ENCODE assay signal across 9 mouse cellular contexts in genomic region chr6:48954946-48955345, GRCm38 (mm10). TPM values are rescaled to one million over a fixed set of nuclear protein-coding genes. Genes with fewer than 3 reads are reported as not detected.
DNase-seq lines count a peak whose midpoint lies in the region; ATAC-seq and TF ChIP-seq lines count a peak whose summit lies in the region.
"Had no signal": no experiment of that assay in that cellular context is flagged by ENCODE, and none has a peak within 500 bp of the region (broad histone marks: within the 10 kb centered on the region; RNA-seq: fewer than 3 reads in every experiment).

No protein-coding gene starts in this region.

- no peak overlapping the region for H3K9ac ChIP-seq in liver, embryonic 12.5 days
- H3K9ac ChIP-seq in liver, adult 2 months (ENCODE audit: low read depth, low read length): no peak overlapping the region

- H3K79me2 ChIP-seq in liver, adult 2 months (ENCODE audit: control insufficient read depth, insufficient read depth, low read length): no peaks in the 10 kb centered on the region

- WGBS in liver, embryonic 12.5 days (ENCODE audit: insufficient replicate concordance): 35% methylated on average over 1 of the region's 1 CpGs
- WGBS in liver, adult 2 months: 34% methylated on average over 1 of the region's 1 CpGs

- no peaks in the 10 kb centered on the region for H3K27me3 ChIP-seq in liver, embryonic 12.5 days (replicated peaks)
- no peaks in the 10 kb centered on the region for H3K27me3 ChIP-seq in liver, adult 2 months (ENCODE audit: control insufficient read depth, insufficient read depth, low read length)

- no peaks in the 10 kb centered on the region for H3K36me3 ChIP-seq in liver, embryonic 12.5 days
- no peaks in the 10 kb centered on the region for H3K36me3 ChIP-seq in liver, adult 2 months (ENCODE audit: control insufficient read depth, insufficient read depth, low read length)

- intact Hi-C loops in gastrocnemius, postnatal 14 days (cut with DNase I; ENCODE audit: low total_unique reads): loop anchor here (10.0 kb wide), 1 partner anchor 140 kb away; no protein-coding TSS in a partner anchor

- H3K4me3 ChIP-seq in liver, embryonic 12.5 days: no peak overlapping the region
- H3K4me3 ChIP-seq in liver, adult 2 months (ENCODE audit: insufficient read depth, low read depth, low read length): no peak overlapping the region

- H3K4me2 ChIP-seq in liver, embryonic 12.5 days: no peak overlapping the region

- H3K4me1 ChIP-seq in liver, embryonic 12.5 days: no peaks in the 10 kb centered on the region
- H3K4me1 ChIP-seq in liver, adult 2 months (ENCODE audit: control insufficient read depth, insufficient read depth, low read length): no peaks in the 10 kb centered on the region

- H3K9me3 ChIP-seq in liver, embryonic 12.5 days (replicated peaks): no peaks in the 10 kb centered on the region

- peak; percentile 42 for DNase-seq in liver
- peak; percentile 79 for DNase-seq in adrenal gland, postnatal 14 days
- peak; percentile 16 for DNase-seq in gastrocnemius, postnatal 14 days
- peak; percentile 89 for DNase-seq in kidney, postnatal 10 days
- DNase-seq in liver, adult 2 months (ENCODE audit: extremely low read depth, low read depth, low spot score): peak; percentile 37
- DNase-seq in retina, postnatal 1 day: peak; percentile 62

- peak; percentile 56 for TF ChIP-seq CTCF in liver, adult 2 months (IDR thresholded peaks at IDR 0.05; ENCODE audit: low read depth, low read length)

- no peak for TF ChIP-seq POLR2A in liver, adult 2 months (IDR thresholded peaks at IDR 0.05; ENCODE audit: extremely low read depth, insufficient read depth, low read length)

- no peak for ATAC-seq in liver, embryonic 12.5 days
- no peak for ATAC-seq in inflammation-experienced regulatory T-cells, adult 6 months

- H3K27ac ChIP-seq in liver, embryonic 12.5 days: no peak overlapping the region
- no peak overlapping the region for H3K27ac ChIP-seq in liver, adult 2 months (replicated peaks; ENCODE audit: insufficient read depth, low read depth, low read length)

RNA-seq across cellular contexts. Expression of gene Doxl2, which starts 19.8 kb away (rescaled TPM):
- polyA plus RNA-seq in liver, embryonic 12.5 days (2016; fragmentation: Nextera tagmentation; extraction: Ambion mirVana): not detected in 2 replicates
- not detected in 2 replicates for total RNA-seq in adrenal gland, postnatal 14 days (2021)
- not detected for total RNA-seq in gastrocnemius, postnatal 14 days (2021)
- not detected in 2 replicates for total RNA-seq in liver, adult 2 months (2014; rRNA removed)
- not detected in 2 replicates for polyA plus RNA-seq in liver, adult 2 months (2012; rRNA removed)
- polyA plus RNA-seq in inflammation-experienced regulatory T-cells, adult 6 months (2017; shearing (Covaris generic)): not detected
- total RNA-seq: layer of hippocampus, adult 8-10 months had no signal

RNA-seq across cellular contexts. Expression of gene 1600015I10Rik, which starts 25.3 kb away (rescaled TPM):
- not detected in 2 replicates for polyA plus RNA-seq in liver, embryonic 12.5 days (2016; fragmentation: Nextera tagmentation; extraction: Ambion mirVana)
- not detected in 2 replicates for total RNA-seq in adrenal gland, postnatal 14 days (2021)
- not detected for total RNA-seq in gastrocnemius, postnatal 14 days (2021)
- total RNA-seq in liver, adult 2 months (2014; rRNA removed): not detected in 2 replicates
- polyA plus RNA-seq in liver, adult 2 months (2012; rRNA removed): not detected in 2 replicates
- not detected for polyA plus RNA-seq in inflammation-experienced regulatory T-cells, adult 6 months (2017; shearing (Covaris generic))
- total RNA-seq: layer of hippocampus, adult 8-10 months had no signal

RNA-seq across cellular contexts. Expression of gene Svs1, which starts 31.7 kb away (rescaled TPM):
- polyA plus RNA-seq in liver, embryonic 12.5 days (2016; fragmentation: Nextera tagmentation; extraction: Ambion mirVana): not detected in 2 replicates
- total RNA-seq in adrenal gland, postnatal 14 days (2021): not detected in 2 replicates
- total RNA-seq in gastrocnemius, postnatal 14 days (2021): not detected
- not detected in 2 replicates for total RNA-seq in liver, adult 2 months (2014; rRNA removed)
- not detected in 2 replicates for polyA plus RNA-seq in liver, adult 2 months (2012; rRNA removed)
- polyA plus RNA-seq in inflammation-experienced regulatory T-cells, adult 6 months (2017; shearing (Covaris generic)): not detected
- total RNA-seq: layer of hippocampus, adult 8-10 months had no signal

Comparison
In these comparisons a context has a peak if more than half of its experiments do, and no peak if none do; other contexts are left out.
1. DNase-seq: peak in every context shown above with its lines; median percentile 89 in kidney, postnatal 10 days; 79 in adrenal gland, postnatal 14 days; 62 in retina, postnatal 1 day; 42 in liver; 37 in liver, adult 2 months; 16 in gastrocnemius, postnatal 14 days.